ENCODE assay signal across 28 mouse cellular contexts in genomic region chr17:33139261-33139820, GRCm38 (mm10). TPM values are rescaled to one million over a fixed set of nuclear protein-coding genes. Genes with fewer than 3 reads are reported as not detected.
"Had no signal": no experiment of that assay in that cellular context is flagged by ENCODE, and none has a peak within 500 bp of the region (broad histone marks: within the 10 kb centered on the region; RNA-seq: fewer than 3 reads in every experiment).

TSS of gene Morc2b (minus strand) at chr17:33139683.

- H3K4me1 ChIP-seq: kidney, embryonic 15.5 days; limb, embryonic 12.5 days; limb, embryonic 15.5 days; liver, embryonic 15.5 days; lung, embryonic 15.5 days; neural tube, embryonic 12.5 days; neural tube, embryonic 15.5 days; stomach, embryonic 15.5 days had no signal

- H3K4me3 ChIP-seq: kidney, embryonic 15.5 days; limb, embryonic 12.5 days; limb, embryonic 15.5 days; liver, embryonic 15.5 days; lung, embryonic 15.5 days; neural tube, embryonic 12.5 days; neural tube, embryonic 15.5 days; stomach, embryonic 15.5 days had no signal

- H3K9me3 ChIP-seq: kidney, embryonic 15.5 days; limb, embryonic 15.5 days; liver, embryonic 15.5 days; lung, embryonic 15.5 days; stomach, embryonic 15.5 days had no signal

- H3K4me2 ChIP-seq: kidney, embryonic 15.5 days; limb, embryonic 12.5 days; limb, embryonic 15.5 days; liver, embryonic 11.5 days; liver, embryonic 15.5 days; lung, embryonic 15.5 days; midbrain, embryonic 11.5 days; neural tube, embryonic 12.5 days; neural tube, embryonic 15.5 days; stomach, embryonic 15.5 days had no signal

- H3K36me3 ChIP-seq: kidney, embryonic 15.5 days; limb, embryonic 12.5 days; limb, embryonic 15.5 days; liver, embryonic 15.5 days; lung, embryonic 15.5 days; neural tube, embryonic 12.5 days; neural tube, embryonic 15.5 days; stomach, embryonic 15.5 days had no signal

- H3K27ac ChIP-seq: kidney, embryonic 15.5 days; limb, embryonic 12.5 days; limb, embryonic 15.5 days; liver, embryonic 15.5 days; lung, embryonic 15.5 days; neural tube, embryonic 12.5 days; neural tube, embryonic 15.5 days; stomach, embryonic 15.5 days had no signal

- H3K27me3 ChIP-seq: kidney, embryonic 15.5 days; limb, embryonic 12.5 days; limb, embryonic 15.5 days; liver, embryonic 15.5 days; lung, embryonic 15.5 days; neural tube, embryonic 12.5 days; neural tube, embryonic 15.5 days; stomach, embryonic 15.5 days had no signal

- H3K9ac ChIP-seq: kidney, embryonic 15.5 days; limb, embryonic 12.5 days; limb, embryonic 15.5 days; liver, embryonic 15.5 days; lung, embryonic 15.5 days; neural tube, embryonic 12.5 days; neural tube, embryonic 15.5 days; stomach, embryonic 15.5 days had no signal

- DNase-seq: kidney, adult 11 months; kidney, adult 8-10 months; kidney, postnatal 10 days; kidney, postnatal 36 days; layer of hippocampus, postnatal 36 days; left cerebral cortex, postnatal 4 days; lung, adult 18-20 months; lung, postnatal 10 days; lung, postnatal 4 days; midbrain, embryonic 14.5 days; right cerebral cortex, adult 18-20 months; right cerebral cortex, postnatal 14 days; right cerebral cortex, postnatal 4 days; spleen, adult 18-20 months; thymus, postnatal 25 days had no signal

RNA-seq across cellular contexts. Expression of gene Morc2b, which starts in this region (rescaled TPM):
- total RNA-seq: megakaryocyte progenitor cell, adult 5-6 weeks; megakaryocyte-erythroid progenitor cell, adult 5-6 weeks had no signal
- polyA plus RNA-seq: kidney, embryonic 15.5 days; limb, embryonic 12.5 days; liver, embryonic 11.5 days; liver, embryonic 15.5 days; lung, embryonic 15.5 days; midbrain, embryonic 11.5 days; thymus, postnatal 0 days had no signal
